Mouse (Mus musculus): Measurements from ENCODE around the gene Gm14744. TPM values are rescaled to one million over a fixed set of nuclear protein-coding genes. Genes with fewer than 3 reads are reported as not detected.
"Not testable (repeated sequence)": the region's sequence is repeated elsewhere in the genome, so short reads cannot be mapped to it uniquely, and the experiment has no call there.

The Gm14744 gene
- polyA plus RNA-seq (2012; rRNA removed): not detected in 2 replicates

DNA sequence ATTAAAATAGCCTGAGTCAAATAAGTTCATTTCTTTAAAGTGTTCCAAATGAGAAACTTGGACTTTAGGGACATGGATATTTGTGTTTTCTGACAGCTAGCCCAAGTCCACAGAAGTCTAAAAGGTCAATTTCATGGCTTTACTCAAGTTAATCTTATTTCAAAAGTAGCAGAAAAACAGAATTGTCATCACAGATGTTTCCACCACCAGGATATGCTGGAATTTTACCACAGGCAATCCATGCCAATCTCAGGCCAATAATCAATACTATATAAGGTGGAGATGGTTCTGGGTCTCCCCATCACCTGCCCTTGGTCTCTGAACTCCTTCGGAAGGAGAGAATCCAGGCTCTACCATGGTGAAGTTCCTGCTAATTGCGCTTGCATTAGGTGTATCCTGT is at the start of gene Gm14744:
Gm14744 (plus strand) TSS at position 301 of the 400 bp plus-strand sequence.
- WGBS: 93% methylated on average over 2 of the region's 2 CpGs
- DNase-seq (ENCODE audit: low read depth, low spot score): not testable (repeated sequence)

DNA sequence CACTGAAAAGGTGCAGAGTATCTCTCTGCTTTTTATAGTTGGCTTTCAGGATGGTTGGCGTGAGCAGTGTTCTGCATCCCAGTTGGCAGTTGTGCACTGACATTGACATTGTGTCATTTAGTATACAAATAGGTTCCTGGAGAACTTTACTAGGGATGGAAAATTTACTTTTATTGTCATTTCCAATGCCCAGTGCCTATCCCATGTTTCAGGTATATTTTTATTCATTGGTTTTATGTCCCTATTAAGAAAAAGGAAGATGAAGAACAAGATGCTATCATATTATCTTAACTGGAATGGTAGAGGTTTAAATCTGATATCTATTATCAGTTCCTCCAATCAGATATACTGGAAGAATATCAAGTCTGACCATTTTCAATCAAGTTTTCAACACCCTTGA is 11.0 kb upstream of the Gm14744 start, which contains the start of gene Pbsn:
Pbsn (minus strand) TSS at position 101 of the 400 bp plus-strand sequence.
- 74% methylated on average over 1 of the region's 1 CpGs for WGBS

DNA sequence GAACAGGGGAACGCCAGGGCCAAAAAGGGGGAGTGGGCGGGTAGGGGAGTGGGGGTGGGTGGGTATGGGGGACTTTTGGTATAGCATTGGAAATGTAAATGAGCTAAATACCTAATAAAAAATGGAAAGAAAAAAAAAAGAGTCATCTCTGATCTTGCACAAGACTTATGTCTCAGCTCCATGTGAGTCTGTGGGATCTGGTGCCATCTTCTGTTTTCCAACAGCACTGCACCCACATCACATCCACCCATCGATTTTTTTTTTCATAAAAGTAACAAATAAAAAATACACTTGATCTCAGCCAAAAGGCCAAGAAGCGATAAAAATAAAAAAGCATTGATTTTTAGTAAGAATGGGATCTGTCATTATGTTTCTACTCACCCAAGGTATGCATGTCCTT is 15.5 kb downstream of the Gm14744 start:
- DNase-seq (ENCODE audit: low read depth, low spot score): not testable (repeated sequence)
- WGBS: 25% methylated on average over 2 of the region's 4 CpGs

More for the DNA sequence above, 11.0 kb upstream of the Gm14744 start, which contains the start of gene Pbsn:
- DNase-seq (ENCODE audit: low read depth, low spot score): no peak

Other genes with a start within 250 kb of the Gm14744 start
- 3.0 and 7.0 TPM in 2 replicates for gene Prkx, start 68.5 kb upstream of the Gm14744 start, polyA plus RNA-seq (2012; rRNA removed)
- not detected in 2 replicates for gene Pbsn, start 11.1 kb upstream of the Gm14744 start, polyA plus RNA-seq (2012; rRNA removed)
- not detected in 2 replicates for gene 5430402E10Rik, start 60.3 kb downstream of the Gm14744 start, polyA plus RNA-seq (2012; rRNA removed)
- not detected in 2 replicates for gene Obp1a, start 226.6 kb downstream of the Gm14744 start, polyA plus RNA-seq (2012; rRNA removed)

Measured in large intestine, adult 2 months (tissue).